ENCODE assay signal across 8 mouse cellular contexts in genomic region chr17:56350694-56351093, GRCm38 (mm10). TPM values are rescaled to one million over a fixed set of nuclear protein-coding genes. Genes with fewer than 3 reads are reported as not detected.
DNase-seq lines count a peak whose midpoint lies in the region; ATAC-seq and TF ChIP-seq lines count a peak whose summit lies in the region.

No protein-coding gene starts in this region.

- H3K36me3 ChIP-seq in E14TG2a.4 (ENCODE audit: insufficient read depth, low read length), result peaks cover 94% of the 10 kb centered on the region
- no peaks in the 10 kb centered on the region; the same call in 1 of the 2 replicates for H3K36me3 ChIP-seq in forebrain, embryonic 11.5 days (ENCODE audit: control insufficient read depth, insufficient read depth, low read length)
- peaks cover 8% of the 10 kb centered on the region for H3K36me3 ChIP-seq in heart, embryonic 16.5 days (ENCODE audit: control insufficient read depth, insufficient read depth)
- H3K36me3 ChIP-seq in liver, embryonic 16.5 days (ENCODE audit: control insufficient read depth, insufficient read depth), result peaks cover 6% of the 10 kb centered on the region; the same call in 1 of the 2 replicates
- H3K36me3 ChIP-seq in neural tube, embryonic 14.5 days (ENCODE audit: control insufficient read depth, insufficient read depth, low read length), result peaks cover 34% of the 10 kb centered on the region

- no peak overlapping the region for H3K27ac ChIP-seq in forebrain, embryonic 11.5 days (ENCODE audit: low read depth, low read length)
- H3K27ac ChIP-seq in heart, embryonic 16.5 days (ENCODE audit: low read length), result no peak overlapping the region
- no peak overlapping the region for H3K27ac ChIP-seq in liver, embryonic 16.5 days (ENCODE audit: low read length)
- no peak overlapping the region for H3K27ac ChIP-seq in neural tube, embryonic 14.5 days (ENCODE audit: low read depth, low read length)

- no peak overlapping the region for H3K4me2 ChIP-seq in forebrain, embryonic 11.5 days (ENCODE audit: low read depth, low read length, severe bottlenecking)
- no peak overlapping the region for H3K4me2 ChIP-seq in heart, embryonic 16.5 days (ENCODE audit: low read depth, low read length)
- no peak overlapping the region for H3K4me2 ChIP-seq in liver, embryonic 16.5 days (ENCODE audit: low read depth, low read length)
- H3K4me2 ChIP-seq in neural tube, embryonic 14.5 days (ENCODE audit: low read depth, low read length), result no peak overlapping the region

- H3K9me3 ChIP-seq in E14TG2a.4 (ENCODE audit: low read length), result no peaks in the 10 kb centered on the region
- no peaks in the 10 kb centered on the region for H3K9me3 ChIP-seq in forebrain, embryonic 11.5 days (ENCODE audit: control insufficient read depth, low read length)
- H3K9me3 ChIP-seq in heart, embryonic 16.5 days (replicated peaks; ENCODE audit: control insufficient read depth, low read length), result no peaks in the 10 kb centered on the region
- no peaks in the 10 kb centered on the region for H3K9me3 ChIP-seq in liver, embryonic 16.5 days (replicated peaks; ENCODE audit: control insufficient read depth, low read length)
- H3K9me3 ChIP-seq in neural tube, embryonic 14.5 days (ENCODE audit: control insufficient read depth, low read length), result no peaks in the 10 kb centered on the region

- no peak overlapping the region for H3K4me3 ChIP-seq in E14TG2a.4 (replicated peaks; ENCODE audit: low read length)
- no peak overlapping the region for H3K4me3 ChIP-seq in forebrain, embryonic 11.5 days (ENCODE audit: low read depth, low read length)
- no peak overlapping the region for H3K4me3 ChIP-seq in heart, embryonic 16.5 days (ENCODE audit: low read length)
- H3K4me3 ChIP-seq in liver, embryonic 16.5 days (ENCODE audit: low read depth, low read length), result no peak overlapping the region
- H3K4me3 ChIP-seq in neural tube, embryonic 14.5 days (ENCODE audit: low read depth, low read length), result no peak overlapping the region

- peak; percentile 72 for ATAC-seq in forebrain, embryonic 11.5 days (replicated peaks; ENCODE audit: low FRiP score)
- ATAC-seq in heart, embryonic 16.5 days (replicated peaks; ENCODE audit: extremely low read depth, insufficient read depth, low FRiP score), result peak; percentile 43
- peak; percentile 38; the same call in 1 of the 2 replicates for ATAC-seq in liver, embryonic 16.5 days (ENCODE audit: low read depth)
- peak; percentile 68 for ATAC-seq in neural tube, embryonic 14.5 days (ENCODE audit: low read depth)

- no peaks in the 10 kb centered on the region for H3K27me3 ChIP-seq in E14TG2a.4 (ENCODE audit: insufficient read depth, low read length)
- H3K27me3 ChIP-seq in forebrain, embryonic 11.5 days (ENCODE audit: control insufficient read depth, insufficient read depth, low read length), result no peaks in the 10 kb centered on the region
- H3K27me3 ChIP-seq in heart, embryonic 16.5 days (ENCODE audit: control insufficient read depth, insufficient read depth, low read length), result no peaks in the 10 kb centered on the region
- no peaks in the 10 kb centered on the region for H3K27me3 ChIP-seq in liver, embryonic 16.5 days (ENCODE audit: control insufficient read depth, insufficient read depth, low read depth, low read length)
- no peaks in the 10 kb centered on the region for H3K27me3 ChIP-seq in neural tube, embryonic 14.5 days (ENCODE audit: control insufficient read depth, insufficient read depth, low read length)

- peak; percentile 91 for TF ChIP-seq CTCF in E14TG2a.4 (conservative IDR thresholded peaks at IDR 0.05; ENCODE audit: low read length)

- H3K4me1 ChIP-seq in E14TG2a.4 (replicated peaks; ENCODE audit: low read depth, low read length), result peaks cover 48% of the 10 kb centered on the region
- H3K4me1 ChIP-seq in forebrain, embryonic 11.5 days (replicated peaks; ENCODE audit: control insufficient read depth, insufficient read depth, low read length), result no peaks in the 10 kb centered on the region
- peaks cover 10% of the 10 kb centered on the region for H3K4me1 ChIP-seq in heart, embryonic 16.5 days (ENCODE audit: control insufficient read depth, insufficient read depth, low read length)
- H3K4me1 ChIP-seq in liver, embryonic 16.5 days (ENCODE audit: control insufficient read depth, low read depth, low read length), result peaks cover 28% of the 10 kb centered on the region
- no peaks in the 10 kb centered on the region for H3K4me1 ChIP-seq in neural tube, embryonic 14.5 days (ENCODE audit: control insufficient read depth, insufficient read depth, low read length)

- H3K9ac ChIP-seq in forebrain, embryonic 11.5 days (ENCODE audit: low read length), result no peak overlapping the region
- H3K9ac ChIP-seq in heart, embryonic 16.5 days (ENCODE audit: low read length), result no peak overlapping the region
- H3K9ac ChIP-seq in liver, embryonic 16.5 days (ENCODE audit: low read depth, low read length), result no peak overlapping the region
- H3K9ac ChIP-seq in neural tube, embryonic 14.5 days (replicated peaks; ENCODE audit: low read depth, low read length), result no peak overlapping the region

- 37% methylated on average over 2 of the region's 2 CpGs for WGBS in forebrain, embryonic 11.5 days
- 42% methylated on average over 2 of the region's 2 CpGs for WGBS in heart, embryonic 16.5 days
- WGBS in liver, embryonic 16.5 days (ENCODE audit: insufficient replicate concordance), result 12% methylated on average over 2 of the region's 2 CpGs
- 39% methylated on average over 2 of the region's 2 CpGs for WGBS in neural tube, embryonic 14.5 days

- DNase-seq in c-Kit-positive CD71-negative TER-119-negative erythroid progenitor cells, embryonic 14.5 days (ENCODE audit: low read depth), result peak; percentile 75
- peak; percentile 80 for DNase-seq in forebrain, embryonic 11.5 days (ENCODE audit: low spot score)
- peak; percentile 84 for DNase-seq in kidney, postnatal 14 days
- DNase-seq in testis, postnatal 14 days (ENCODE audit: low spot score), result peak; percentile 44

RNA-seq across cellular contexts. Expression of gene Kdm4b, which starts 24.8 kb away (rescaled TPM):
- 52.1 TPM in 2 replicates for polyA plus RNA-seq in forebrain, embryonic 11.5 days (2014; fragmentation: Nextera tagmentation; extraction: Ambion mirVana)
- 23.8 and 33.0 TPM in 2 replicates for polyA plus RNA-seq in heart, embryonic 16.5 days (2015; fragmentation: Nextera tagmentation; extraction: Ambion mirVana)
- polyA plus RNA-seq in liver, embryonic 16.5 days (2015; fragmentation: Nextera tagmentation; extraction: Ambion mirVana), result 6.3 and 7.0 TPM in 2 replicates
- 58.6 and 66.1 TPM in 2 replicates for polyA plus RNA-seq in neural tube, embryonic 14.5 days (2014; fragmentation: Nextera tagmentation; extraction: Ambion mirVana)

RNA-seq across cellular contexts. Expression of gene Uhrf1, which starts 47.6 kb away (rescaled TPM):
- 197 and 223 TPM in 2 replicates for polyA plus RNA-seq in forebrain, embryonic 11.5 days (2014; fragmentation: Nextera tagmentation; extraction: Ambion mirVana)
- 76.6 and 94.0 TPM in 2 replicates for polyA plus RNA-seq in heart, embryonic 16.5 days (2015; fragmentation: Nextera tagmentation; extraction: Ambion mirVana)
- 86.0 and 89.7 TPM in 2 replicates for polyA plus RNA-seq in liver, embryonic 16.5 days (2015; fragmentation: Nextera tagmentation; extraction: Ambion mirVana)
- polyA plus RNA-seq in neural tube, embryonic 14.5 days (2014; fragmentation: Nextera tagmentation; extraction: Ambion mirVana), result 5.7 and 9.4 TPM in 2 replicates

RNA-seq across cellular contexts. Expression of gene Arrdc5, which starts 50.6 kb away (rescaled TPM):
- polyA plus RNA-seq in forebrain, embryonic 11.5 days (2014; fragmentation: Nextera tagmentation; extraction: Ambion mirVana), result not detected in 2 replicates
- polyA plus RNA-seq in heart, embryonic 16.5 days (2015; fragmentation: Nextera tagmentation; extraction: Ambion mirVana), result 0.21 TPM in 1 of 2 replicates, not detected in the other
- not detected in 2 replicates for polyA plus RNA-seq in liver, embryonic 16.5 days (2015; fragmentation: Nextera tagmentation; extraction: Ambion mirVana)
- polyA plus RNA-seq in neural tube, embryonic 14.5 days (2014; fragmentation: Nextera tagmentation; extraction: Ambion mirVana), result not detected in 2 replicates

RNA-seq across cellular contexts. Expression of gene Plin3, which starts 58.0 kb away (rescaled TPM):
- polyA plus RNA-seq in forebrain, embryonic 11.5 days (2014; fragmentation: Nextera tagmentation; extraction: Ambion mirVana), result 37.5 and 44.6 TPM in 2 replicates
- 79.3 and 89.4 TPM in 2 replicates for polyA plus RNA-seq in heart, embryonic 16.5 days (2015; fragmentation: Nextera tagmentation; extraction: Ambion mirVana)
- 35.9 and 37.6 TPM in 2 replicates for polyA plus RNA-seq in liver, embryonic 16.5 days (2015; fragmentation: Nextera tagmentation; extraction: Ambion mirVana)
- polyA plus RNA-seq in neural tube, embryonic 14.5 days (2014; fragmentation: Nextera tagmentation; extraction: Ambion mirVana), result 6.9 and 13.2 TPM in 2 replicates
